Mouse (Mus musculus) limb, embryonic 11.5 days (tissue): ENCODE data around the gene Isg20l2. TPM values are rescaled to one million over a fixed set of nuclear protein-coding genes. Genes with fewer than 3 reads are reported as not detected.

Experiments
- ATAC-seq: fragments of 200-750 bp; cut with Nextera tagmentation; 2 replicates; pipeline ENCODE4 v1.8.0; 2017; ENCODE audit warnings: low read depth; ENCODE audit not compliant: insufficient number of reproducible peaks, low FRiP score, low TSS enrichment
- DNase-seq: peaks from one replicate; pipeline ENCODE4 v3.0.0-alpha.2; 2015; ENCODE audit warnings: low spot score
- H3K27ac ChIP-seq: fragments of 300-500 bp; sonication (generic); replicated peaks from 2 replicates; pipeline ENCODE4 v1.5.1; 2014; ENCODE audit warnings: low read depth, mild to moderate bottlenecking, low read length
- H3K27me3 ChIP-seq: fragments of 300-500 bp; sonication (generic); 2 replicates; pipeline ENCODE4 v1.6.1; 2014; ENCODE audit warnings: mild to moderate bottlenecking, low read length, mixed read lengths; ENCODE audit not compliant: control insufficient read depth, insufficient read depth
- H3K36me3 ChIP-seq: fragments of 300-500 bp; sonication (generic); 2 replicates; pipeline ENCODE4 v1.6.1; 2014; ENCODE audit warnings: mild to moderate bottlenecking, low read length, moderate library complexity, mixed read lengths; ENCODE audit not compliant: control insufficient read depth, insufficient read depth
- H3K4me1 ChIP-seq: fragments of 300-500 bp; sonication (generic); 2 replicates; pipeline ENCODE4 v1.6.1; 2014; ENCODE audit warnings: low read length, mixed read lengths; ENCODE audit not compliant: control insufficient read depth, insufficient read depth
- H3K4me2 ChIP-seq: fragments of 300-500 bp; sonication (generic); 2 replicates; pipeline ENCODE4 v1.6.1; 2014; ENCODE audit warnings: low read depth, mild to moderate bottlenecking, moderate library complexity; ENCODE audit not compliant: severe bottlenecking
- H3K4me3 ChIP-seq: fragments of 300-500 bp; sonication (generic); 2 replicates; pipeline ENCODE4 v1.5.1; 2014; ENCODE audit warnings: low read depth, low read length
- H3K9ac ChIP-seq: fragments of 300-500 bp; sonication (generic); 2 replicates; pipeline ENCODE4 v1.6.1; 2014; ENCODE audit warnings: mild to moderate bottlenecking, low read length
- H3K9me3 ChIP-seq: fragments of 300-500 bp; sonication (generic); 2 replicates; pipeline ENCODE4 v1.6.1; 2016; ENCODE audit warnings: low read length; ENCODE audit not compliant: control insufficient read depth
- WGBS: fragments of 180-500 bp; shearing (Covaris S2); extraction: QIAGEN DNeasy Blood & Tissue Kit; methylation state at CpG from one replicate; pipeline ENCODE4 v1.1.7; 2014; 5-methylcytosine and 5-hydroxymethylcytosine counted together
- polyA plus RNA-seq: library from polyadenylated mRNA; unstranded; fragments of >200 nt; fragmentation: Nextera tagmentation; extraction: Ambion mirVana; gene quantifications from 2 replicates; pipeline ENCODE4 v1.2.1, GENCODE M21; 2014

The Isg20l2 gene
- polyA plus RNA-seq, 1 experiment from 2014 or later, result 51.7 TPM

DNA sequence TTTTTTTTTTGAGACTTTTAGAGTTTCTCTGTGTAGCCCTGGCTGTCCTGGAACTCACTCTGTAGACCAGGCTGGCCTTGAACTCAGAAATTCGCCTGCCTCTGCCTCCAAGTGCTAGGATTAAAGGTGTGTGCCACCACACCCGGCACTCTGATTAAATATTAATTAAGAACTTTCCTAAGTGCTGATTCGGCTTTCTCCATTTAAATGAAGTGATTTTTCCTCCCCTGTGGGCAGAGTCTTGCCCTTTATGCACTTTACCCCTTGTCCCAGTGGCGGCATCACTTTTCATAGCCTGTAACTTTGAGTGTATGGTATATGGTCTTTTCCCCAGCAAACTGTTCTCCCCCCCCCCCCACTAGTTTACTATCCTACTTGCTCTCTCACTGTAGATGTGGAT lies 5.1 kb downstream of the Isg20l2 start:
- no peak overlapping the region for H3K4me2 ChIP-seq
- no peak overlapping the region for H3K9ac ChIP-seq
- DNase-seq (no peak), ATAC-seq (no peak; the same call in 1 of the 2 replicates)
- H3K9me3 ChIP-seq, result no peaks in the 10 kb centered on the region
- H3K36me3 ChIP-seq, result peaks cover 32% of the 10 kb centered on the region
- H3K27me3 ChIP-seq, result no peaks in the 10 kb centered on the region
- H3K4me1 ChIP-seq, result peaks cover 5% of the 10 kb centered on the region; the same call in 1 of the 2 replicates
- WGBS, result 87% methylated on average over 4 of the region's 4 CpGs
- H3K27ac ChIP-seq, result no peak overlapping the region
- no peak overlapping the region for H3K4me3 ChIP-seq

DNA sequence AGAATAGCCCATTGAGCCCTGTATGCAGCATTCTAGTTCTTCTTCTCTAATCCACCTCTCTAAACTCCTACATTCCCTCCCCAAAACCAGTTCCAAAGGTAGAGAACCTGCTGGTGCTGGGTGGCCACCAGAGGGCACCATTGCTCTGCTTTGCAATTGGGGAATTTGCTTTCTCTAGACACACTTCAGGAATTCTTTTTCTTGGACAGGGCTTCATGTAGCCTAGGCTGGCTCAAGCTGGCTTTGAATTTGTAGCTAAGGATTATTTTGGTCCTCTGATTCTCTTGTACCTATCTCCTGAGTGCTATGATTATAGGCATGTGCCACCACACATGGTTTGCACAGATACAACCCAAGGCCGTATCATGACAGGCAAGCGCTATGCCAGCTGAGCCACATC lies 5.7 kb downstream of the Isg20l2 start:
- DNase-seq (peak; percentile 92), ATAC-seq (0 out of 2 replicates have a peak, but pooled peaks have one; percentile 13)
- Histone ChIP-seq H3K36me3 (peaks cover 34% of the 10 kb centered on the region), H3K4me1 (peaks cover 5% of the 10 kb centered on the region; the same call in 1 of the 2 replicates), H3K9me3 (no peaks in the 10 kb centered on the region), H3K9ac (no peak overlapping the region), H3K4me3 (no peak overlapping the region), H3K27me3 (no peaks in the 10 kb centered on the region), H3K4me2 (no peak overlapping the region), H3K27ac (no peak overlapping the region)
- 92% methylated on average over 2 of the region's 2 CpGs for WGBS

DNA sequence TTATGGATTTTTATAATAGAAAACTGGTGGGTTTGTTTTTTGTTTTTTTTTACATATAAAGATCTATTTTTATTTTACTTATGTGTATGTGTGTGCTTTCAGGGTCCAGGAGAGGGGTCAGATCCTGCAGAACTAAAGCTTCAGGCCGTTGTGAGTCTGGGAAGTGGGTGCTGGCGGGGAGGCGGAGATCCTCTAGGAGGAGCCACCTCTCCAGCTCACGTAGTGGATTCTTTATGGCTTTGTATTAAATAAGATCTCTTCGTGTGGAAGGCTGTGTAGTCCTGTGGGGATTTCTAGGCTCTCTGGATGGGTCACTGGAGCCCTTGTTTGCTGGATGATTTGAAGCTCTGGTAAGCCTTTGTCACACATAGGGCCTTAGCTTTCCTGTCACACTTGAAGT lies 10.5 kb downstream of the Isg20l2 start:
- H3K4me1 ChIP-seq, result peaks cover 19% of the 10 kb centered on the region
- ATAC-seq, result no peak

DNA sequence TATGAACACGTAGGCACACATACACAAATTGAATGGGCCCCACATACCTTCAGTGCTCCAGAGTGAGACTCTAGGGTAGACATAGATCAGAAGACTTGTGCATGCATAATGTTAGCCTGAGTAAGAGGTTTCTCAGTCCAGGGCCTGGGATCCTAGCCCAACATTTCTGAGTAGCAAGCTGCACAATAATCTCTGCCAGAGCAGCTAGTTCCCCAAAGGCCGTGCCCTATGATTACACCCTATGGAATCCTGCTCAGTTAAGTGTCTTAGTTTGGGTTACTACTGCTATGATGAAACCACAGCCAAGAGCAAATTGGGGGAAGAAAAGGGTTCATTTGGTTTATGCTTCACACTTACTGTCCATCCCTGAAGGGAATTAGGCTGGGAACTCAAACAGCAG lies 12.4 kb downstream of the Isg20l2 start:
- DNase-seq, result no peak
- WGBS, result 86% methylated on average over 2 of the region's 2 CpGs
- H3K27me3 ChIP-seq, result no peaks in the 10 kb centered on the region
- no peak overlapping the region for H3K4me2 ChIP-seq
- peaks cover 37% of the 10 kb centered on the region for H3K4me1 ChIP-seq
- H3K27ac ChIP-seq, result no peak overlapping the region
- H3K9me3 ChIP-seq, result no peaks in the 10 kb centered on the region
- no peak for ATAC-seq
- H3K4me3 ChIP-seq, result no peak overlapping the region
- no peak overlapping the region for H3K9ac ChIP-seq
- peaks cover 36% of the 10 kb centered on the region for H3K36me3 ChIP-seq

More for the DNA sequence above, 10.5 kb downstream of the Isg20l2 start:
- Histone ChIP-seq H3K9me3 (no peaks in the 10 kb centered on the region), H3K27me3 (no peaks in the 10 kb centered on the region), H3K4me3 (no peak overlapping the region), H3K4me2 (no peak overlapping the region), H3K9ac (no peak overlapping the region), H3K36me3 (peaks cover 37% of the 10 kb centered on the region), H3K27ac (no peak overlapping the region)
- WGBS, result 74% methylated on average over 5 of the region's 5 CpGs
- DNase-seq, result no peak

DNA sequence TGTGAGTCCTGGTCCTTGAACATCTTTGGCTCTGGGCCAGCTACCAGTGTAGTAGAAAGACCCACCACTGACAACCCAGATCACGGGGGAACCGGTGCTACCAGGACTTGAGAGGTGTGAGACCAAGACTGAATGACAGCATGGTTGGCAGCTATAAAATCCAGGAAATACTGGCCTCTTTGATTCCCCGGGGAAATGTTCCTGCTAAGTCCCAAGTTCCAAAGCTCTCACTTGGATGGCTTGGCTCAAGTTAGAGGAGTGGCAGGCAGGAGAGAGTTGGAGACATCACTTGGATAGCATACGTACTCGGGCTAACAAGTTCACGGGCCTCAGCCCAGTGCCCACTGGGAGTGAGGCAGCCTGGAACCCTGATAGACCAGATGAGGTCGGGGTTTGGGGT lies 13.5 kb downstream of the Isg20l2 start:
- Histone ChIP-seq H3K27me3 (no peaks in the 10 kb centered on the region), H3K27ac (0 out of 2 replicates have a peak overlapping the region, but pooled peaks have one; percentile 56), H3K4me3 (no peak overlapping the region), H3K9me3 (no peaks in the 10 kb centered on the region), H3K4me2 (no peak overlapping the region), H3K4me1 (peaks cover 41% of the 10 kb centered on the region), H3K36me3 (peaks cover 26% of the 10 kb centered on the region), H3K9ac (no peak overlapping the region)
- ATAC-seq (no peak), DNase-seq (no peak)
- 57% methylated on average over 7 of the region's 7 CpGs for WGBS

DNA sequence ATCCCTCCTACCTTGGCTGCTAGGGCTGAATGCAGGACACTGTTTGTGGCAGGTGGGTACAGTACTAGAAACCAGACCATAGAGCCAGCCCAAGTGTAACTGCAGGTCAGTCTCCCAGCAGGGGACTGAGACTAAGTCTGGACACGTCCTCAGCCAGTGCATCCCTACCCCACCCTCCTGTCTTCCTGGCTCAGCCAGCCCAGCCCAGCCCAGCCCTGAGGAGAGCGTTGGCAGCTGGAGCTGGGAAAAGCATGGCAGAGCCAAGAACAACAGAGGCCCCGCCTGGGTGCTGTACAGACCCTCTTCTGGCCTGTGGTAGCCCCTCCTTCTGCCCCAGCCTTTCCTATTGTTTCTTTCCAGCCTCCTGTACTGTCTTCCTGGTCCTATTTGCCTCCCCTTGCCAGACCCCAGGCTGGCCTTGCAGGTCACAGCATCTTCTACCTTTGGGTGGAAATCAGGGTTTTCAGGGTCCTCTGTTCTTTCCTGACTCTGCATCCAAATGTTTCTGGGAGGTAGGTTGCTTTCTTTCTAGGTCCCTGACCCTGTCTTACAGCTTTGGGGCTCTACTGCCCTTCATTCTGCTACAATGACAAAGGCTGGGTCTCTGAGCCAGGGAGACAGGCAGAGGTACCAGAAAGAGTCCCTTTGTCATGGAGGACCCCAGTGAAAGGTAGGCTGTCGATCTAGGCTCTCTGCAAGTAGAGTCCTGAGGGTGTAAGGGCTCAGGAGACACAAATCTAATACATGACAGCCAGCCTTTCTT lies 14.9 kb downstream of the Isg20l2 start:
- Histone ChIP-seq H3K9me3 (no peaks in the 10 kb centered on the region), H3K27ac (peak overlapping the region; percentile 98), H3K36me3 (peaks cover 16% of the 10 kb centered on the region), H3K27me3 (no peaks in the 10 kb centered on the region), H3K4me3 (no peak overlapping the region), H3K9ac (0 out of 2 replicates have a peak overlapping the region, but pooled peaks have one; percentile 41), H3K4me2 (peak overlapping the region; percentile 70; the same call in 1 of the 2 replicates), H3K4me1 (peaks cover 41% of the 10 kb centered on the region)
- 17% methylated on average over 4 of the region's 4 CpGs for WGBS
- no peak for ATAC-seq
- peak; percentile 35 for DNase-seq

DNA sequence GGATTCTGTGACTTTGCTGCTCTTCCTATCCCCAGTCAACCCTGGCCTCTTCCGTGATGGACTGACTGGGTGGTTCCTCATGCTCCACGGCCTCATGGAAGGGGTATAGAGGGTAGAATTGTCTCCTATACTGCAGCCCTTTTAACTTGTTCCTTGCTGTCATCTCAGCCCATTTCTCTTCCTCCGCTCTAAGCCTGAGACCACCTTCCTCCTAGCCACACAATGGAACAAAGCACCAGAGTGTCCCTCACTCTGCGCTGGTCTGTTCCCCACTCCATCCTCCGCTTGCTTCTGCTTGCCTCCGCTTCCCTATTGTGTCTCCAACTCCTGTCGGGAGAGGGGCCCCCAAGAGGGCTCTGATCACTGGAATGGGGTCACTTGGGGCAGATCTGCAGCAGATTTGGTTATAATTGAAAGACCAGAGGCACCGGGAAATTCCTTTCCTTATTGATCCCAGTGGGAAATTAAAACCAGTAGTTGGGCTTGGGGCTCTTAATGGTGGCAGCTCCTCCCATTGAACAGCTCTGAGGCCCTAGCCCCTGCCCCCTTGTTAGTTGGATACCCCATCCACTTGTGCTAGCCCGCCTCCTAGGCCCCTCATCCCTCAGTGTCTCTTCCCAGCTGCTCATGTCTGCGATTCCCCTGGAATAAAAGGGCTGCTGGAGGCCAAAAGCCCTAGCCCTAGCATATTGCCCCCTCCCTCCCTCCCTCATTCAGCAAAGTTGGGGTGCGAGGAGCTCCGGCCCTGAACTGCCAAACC lies 15.8 kb downstream of the Isg20l2 start:
- Histone ChIP-seq H3K36me3 (peaks cover 11% of the 10 kb centered on the region), H3K9me3 (no peaks in the 10 kb centered on the region), H3K27me3 (no peaks in the 10 kb centered on the region), H3K4me3 (0 out of 2 replicates have a peak overlapping the region, but pooled peaks have one; percentile 5), H3K4me1 (peaks cover 41% of the 10 kb centered on the region), H3K27ac (peak overlapping the region; percentile 98), H3K9ac (peak overlapping the region; percentile 54), H3K4me2 (peak overlapping the region; percentile 70)
- ATAC-seq (no peak), DNase-seq (peak; percentile 74)
- WGBS, result 5% methylated on average over 12 of the region's 12 CpGs

DNA sequence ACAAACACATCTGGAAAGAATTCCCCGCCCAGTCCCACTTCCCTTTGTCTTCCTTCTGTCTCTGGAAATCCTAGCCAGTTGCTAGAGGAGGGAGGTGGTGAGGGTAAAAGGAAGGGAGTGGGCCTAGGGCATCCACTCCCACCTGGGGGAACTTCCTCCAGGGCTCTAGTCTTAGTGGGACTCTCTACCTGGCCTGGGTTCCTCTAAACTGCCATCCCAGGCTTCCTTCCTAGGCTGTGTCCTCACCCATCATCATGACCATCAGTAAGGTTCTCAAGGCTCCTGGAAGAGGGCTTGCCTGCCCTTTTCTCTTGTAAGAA lies 16.4 kb downstream of the Isg20l2 start:
- Histone ChIP-seq H3K27me3 (no peaks in the 10 kb centered on the region), H3K27ac (peak overlapping the region; percentile 98), H3K36me3 (peaks cover 8% of the 10 kb centered on the region), H3K4me2 (peak overlapping the region; percentile 70), H3K4me1 (peaks cover 46% of the 10 kb centered on the region), H3K9me3 (no peaks in the 10 kb centered on the region), H3K9ac (peak overlapping the region; percentile 54), H3K4me3 (0 out of 2 replicates have a peak overlapping the region, but pooled peaks have one; percentile 5)
- ATAC-seq, result no peak
- no peak for DNase-seq
- 10% methylated on average over 1 of the region's 1 CpGs for WGBS
